Mouse (Mus musculus) heart, postnatal 0 days (tissue): ENCODE measurements around the gene Erf.

ENCODE experiments used
- CTCF ChIP-seq: IDR thresholded peaks from 2 replicates; pipeline ENCODE4 v1.5.1; 2016; ENCODE audit warnings: antibody characterized with exemption, control low read depth, low read depth
- EP300 ChIP-seq: IDR thresholded peaks from 2 replicates; pipeline ENCODE4 v1.6.1; 2016; ENCODE audit warnings: antibody characterized with exemption, low read depth

DNA sequence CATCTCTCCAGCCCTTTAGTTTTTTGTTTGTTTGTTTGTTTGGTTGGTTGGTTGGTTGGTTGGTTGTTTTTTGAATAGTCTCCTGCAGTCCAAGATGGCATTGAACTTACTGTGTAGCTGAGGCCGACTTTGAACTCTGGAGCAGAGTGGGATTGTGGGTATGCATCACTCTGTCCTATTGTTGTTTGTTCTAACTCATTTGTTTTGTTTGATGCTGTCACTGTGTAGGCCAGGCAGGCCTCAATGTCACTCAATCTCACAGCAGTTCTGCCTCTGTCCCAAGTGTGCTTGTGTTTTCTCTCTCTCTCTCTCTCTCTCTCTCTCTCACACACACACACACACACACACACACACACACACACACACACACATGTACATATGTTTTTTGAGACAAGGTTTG is 11.3 kb upstream of the Erf start:
- TF ChIP-seq CTCF, result no peak
- TF ChIP-seq EP300, result no peak
